Mouse (Mus musculus): ENCODE measurements around the gene Ccne1. TPM values are rescaled to one million over a fixed set of nuclear protein-coding genes. Genes with fewer than 3 reads are reported as not detected.
A peak's percentile ranks its signal among the peaks of the same experiment; 100 is the strongest.

The Ccne1 gene
- polyA plus RNA-seq, 1 experiment from 2014 or later = 20.2 TPM

DNA sequence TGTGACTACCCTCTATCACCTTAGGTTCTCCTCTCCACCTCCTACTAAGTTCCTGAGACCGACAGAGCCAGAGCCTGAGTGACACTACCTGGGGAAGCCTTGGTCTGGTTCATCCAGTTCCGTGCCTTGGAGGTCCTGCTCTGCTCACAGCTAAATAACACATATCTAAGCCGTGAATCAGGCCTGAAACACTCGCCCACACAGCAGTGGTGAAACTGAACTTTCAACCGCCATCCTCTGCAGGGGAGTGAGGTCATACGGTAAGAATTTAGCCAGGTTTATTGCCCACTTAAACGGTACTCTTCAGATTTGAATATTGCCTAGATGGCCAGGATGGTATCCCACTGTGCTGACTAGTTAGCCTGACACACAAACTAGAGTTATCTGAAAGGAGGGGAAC lies 30.1 kb downstream of the Ccne1 start:
- no peak for TF ChIP-seq CTCF (IDR thresholded peaks at IDR 0.05; ENCODE audit: low read depth)
- Histone ChIP-seq H3K9ac (ENCODE audit: low read depth, low read length) (no peak overlapping the region), H3K4me3 (replicated peaks; ENCODE audit: low read depth, low read length) (no peak overlapping the region), H3K9me3 (replicated peaks; ENCODE audit: low read length) (no peaks in the 10 kb centered on the region), H3K4me1 (replicated peaks; ENCODE audit: insufficient read depth, low read length) (no peaks in the 10 kb centered on the region; the same call in 1 of the 2 replicates), H3K4me2 (ENCODE audit: low read length) (no peak overlapping the region), H3K36me3 (ENCODE audit: insufficient read depth, low read length) (no peaks in the 10 kb centered on the region), H3K27me3 (ENCODE audit: insufficient read depth, low read length) (no peaks in the 10 kb centered on the region), H3K27ac (no peak overlapping the region)
- no peak for ATAC-seq (replicated peaks; ENCODE audit: low FRiP score, low read depth)
- 38% methylated on average over 7 of the region's 7 CpGs for WGBS
- DNase-seq (ENCODE audit: low spot score) = no peak

DNA sequence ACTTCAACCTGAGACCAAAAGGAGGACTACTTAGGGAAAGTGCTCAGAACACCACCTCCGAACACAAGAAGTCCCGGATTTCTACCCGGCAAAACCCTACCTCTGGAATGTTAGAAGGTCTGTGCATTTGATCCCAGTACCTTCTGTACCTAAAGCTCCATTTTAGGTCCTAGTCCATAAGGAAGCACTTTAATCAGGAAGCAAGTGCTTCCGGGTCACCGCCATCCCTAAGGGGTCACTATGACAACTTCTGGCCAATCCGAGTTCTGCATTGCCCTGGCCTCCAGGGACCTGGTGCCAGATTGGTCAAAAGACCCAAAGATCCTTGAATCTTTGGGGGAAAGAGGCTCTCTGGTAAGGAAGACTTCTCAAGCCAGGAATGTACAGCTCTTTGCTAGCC lies 31.8 kb downstream of the Ccne1 start:
- no peak overlapping the region for H3K27ac ChIP-seq
- H3K27me3 ChIP-seq (ENCODE audit: insufficient read depth, low read length) = no peaks in the 10 kb centered on the region
- H3K36me3 ChIP-seq (ENCODE audit: insufficient read depth, low read length) = no peaks in the 10 kb centered on the region
- no peaks in the 10 kb centered on the region; the same call in 1 of the 2 replicates for H3K4me1 ChIP-seq (replicated peaks; ENCODE audit: insufficient read depth, low read length)
- H3K4me2 ChIP-seq (ENCODE audit: low read length) = no peak overlapping the region
- no peak for ATAC-seq (replicated peaks; ENCODE audit: low FRiP score, low read depth)
- no peak overlapping the region for H3K9ac ChIP-seq (ENCODE audit: low read depth, low read length)
- TF ChIP-seq CTCF (IDR thresholded peaks at IDR 0.05; ENCODE audit: low read depth) = no peak
- no peak for DNase-seq (ENCODE audit: low spot score)
- no peak overlapping the region for H3K4me3 ChIP-seq (replicated peaks; ENCODE audit: low read depth, low read length)
- H3K9me3 ChIP-seq (replicated peaks; ENCODE audit: low read length) = no peaks in the 10 kb centered on the region
- WGBS = 70% methylated on average over 6 of the region's 6 CpGs

DNA sequence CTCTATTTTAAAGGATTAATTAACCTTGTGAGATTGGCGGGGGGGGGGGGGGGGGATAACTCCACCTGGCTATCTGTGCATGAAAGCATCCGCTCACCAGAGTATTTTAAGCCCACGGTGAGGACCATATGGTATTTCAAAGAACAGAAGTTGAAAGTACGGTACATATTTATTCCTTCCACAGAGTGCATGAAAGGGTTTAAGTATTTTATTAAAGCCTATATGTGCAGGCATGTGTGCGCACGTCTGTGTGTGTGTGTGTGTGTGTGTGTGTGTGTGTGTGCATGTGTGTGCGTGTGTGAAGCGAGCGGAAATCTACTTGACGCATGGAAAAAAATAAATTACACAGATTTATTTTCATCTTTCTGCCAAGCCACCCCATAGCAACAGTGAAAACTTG lies 32.4 kb downstream of the Ccne1 start:
- no peaks in the 10 kb centered on the region; the same call in 1 of the 2 replicates for H3K4me1 ChIP-seq (replicated peaks; ENCODE audit: insufficient read depth, low read length)
- TF ChIP-seq CTCF (IDR thresholded peaks at IDR 0.05; ENCODE audit: low read depth) = no peak
- no peaks in the 10 kb centered on the region for H3K27me3 ChIP-seq (ENCODE audit: insufficient read depth, low read length)
- 59% methylated on average over 10 of the region's 10 CpGs for WGBS
- no peak overlapping the region for H3K4me3 ChIP-seq (replicated peaks; ENCODE audit: low read depth, low read length)
- H3K4me2 ChIP-seq (ENCODE audit: low read length) = peak overlapping the region; percentile 21
- H3K27ac ChIP-seq = no peak overlapping the region
- no peaks in the 10 kb centered on the region for H3K9me3 ChIP-seq (replicated peaks; ENCODE audit: low read length)
- ATAC-seq (replicated peaks; ENCODE audit: low FRiP score, low read depth) (no peak), DNase-seq (ENCODE audit: low spot score) (no peak)
- H3K9ac ChIP-seq (ENCODE audit: low read depth, low read length) = no peak overlapping the region
- H3K36me3 ChIP-seq (ENCODE audit: insufficient read depth, low read length) = no peaks in the 10 kb centered on the region

DNA sequence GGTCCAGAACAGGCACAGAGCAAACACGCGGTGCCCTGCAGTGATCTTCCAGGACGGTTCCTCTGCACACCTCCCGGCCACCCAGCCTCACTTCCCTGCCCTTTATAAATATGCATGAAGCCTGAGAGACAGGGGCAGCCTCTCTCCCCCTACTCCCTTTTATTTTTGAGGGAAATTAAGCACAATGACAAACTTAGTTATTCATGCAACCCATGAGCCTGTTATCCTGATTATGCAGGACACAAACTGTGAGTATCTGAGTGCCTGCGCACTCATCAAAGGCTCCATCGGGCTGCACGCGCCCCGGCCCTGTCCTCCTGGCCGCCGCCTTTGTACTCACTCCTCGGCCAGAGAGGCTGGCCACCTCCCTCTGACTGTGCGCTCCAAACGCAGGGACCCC lies 32.8 kb downstream of the Ccne1 start:
- H3K27ac ChIP-seq = no peak overlapping the region
- DNase-seq (ENCODE audit: low spot score) (no peak), ATAC-seq (replicated peaks; ENCODE audit: low FRiP score, low read depth) (no peak)
- H3K4me3 ChIP-seq (replicated peaks; ENCODE audit: low read depth, low read length) = no peak overlapping the region
- H3K9ac ChIP-seq (ENCODE audit: low read depth, low read length) = no peak overlapping the region
- no peaks in the 10 kb centered on the region; the same call in 1 of the 2 replicates for H3K4me1 ChIP-seq (replicated peaks; ENCODE audit: insufficient read depth, low read length)
- H3K36me3 ChIP-seq (ENCODE audit: insufficient read depth, low read length) = no peaks in the 10 kb centered on the region
- 6% methylated on average over 14 of the region's 14 CpGs for WGBS
- no peaks in the 10 kb centered on the region for H3K27me3 ChIP-seq (ENCODE audit: insufficient read depth, low read length)
- H3K9me3 ChIP-seq (replicated peaks; ENCODE audit: low read length) = no peaks in the 10 kb centered on the region
- TF ChIP-seq CTCF (IDR thresholded peaks at IDR 0.05; ENCODE audit: low read depth) = no peak
- peak overlapping the region; percentile 21 for H3K4me2 ChIP-seq (ENCODE audit: low read length)

DNA sequence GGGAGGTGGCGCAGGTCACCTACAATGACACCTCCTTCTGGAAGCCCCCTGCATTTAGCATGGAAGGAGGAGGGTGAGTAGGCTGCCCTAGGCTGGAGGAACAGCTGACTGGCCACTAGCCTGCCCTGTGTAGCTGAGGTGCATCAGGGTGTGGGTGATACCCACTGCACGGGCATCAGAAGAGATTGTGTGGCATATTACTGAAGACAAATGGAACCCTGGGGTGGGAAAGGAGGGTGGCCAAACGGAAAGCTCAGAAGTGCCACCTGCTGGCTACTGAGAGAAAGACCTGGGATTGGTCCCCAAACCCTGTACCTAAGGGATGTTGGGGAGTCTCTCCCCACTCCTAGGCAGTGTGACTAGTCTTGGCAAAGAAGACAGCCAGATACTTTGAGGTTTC lies 33.6 kb downstream of the Ccne1 start:
- ATAC-seq (replicated peaks; ENCODE audit: low FRiP score, low read depth) (no peak), DNase-seq (ENCODE audit: low spot score) (peak; percentile 76)
- H3K4me2 ChIP-seq (ENCODE audit: low read length) = no peak overlapping the region
- 25% methylated on average over 3 of the region's 3 CpGs for WGBS
- peak; percentile 72 for TF ChIP-seq CTCF (IDR thresholded peaks at IDR 0.05; ENCODE audit: low read depth)
- no peaks in the 10 kb centered on the region for H3K9me3 ChIP-seq (replicated peaks; ENCODE audit: low read length)
- no peak overlapping the region for H3K4me3 ChIP-seq (replicated peaks; ENCODE audit: low read depth, low read length)
- no peaks in the 10 kb centered on the region; the same call in 1 of the 2 replicates for H3K4me1 ChIP-seq (replicated peaks; ENCODE audit: insufficient read depth, low read length)
- no peak overlapping the region for H3K27ac ChIP-seq
- no peak overlapping the region for H3K9ac ChIP-seq (ENCODE audit: low read depth, low read length)
- no peaks in the 10 kb centered on the region for H3K27me3 ChIP-seq (ENCODE audit: insufficient read depth, low read length)
- no peaks in the 10 kb centered on the region for H3K36me3 ChIP-seq (ENCODE audit: insufficient read depth, low read length)

DNA sequence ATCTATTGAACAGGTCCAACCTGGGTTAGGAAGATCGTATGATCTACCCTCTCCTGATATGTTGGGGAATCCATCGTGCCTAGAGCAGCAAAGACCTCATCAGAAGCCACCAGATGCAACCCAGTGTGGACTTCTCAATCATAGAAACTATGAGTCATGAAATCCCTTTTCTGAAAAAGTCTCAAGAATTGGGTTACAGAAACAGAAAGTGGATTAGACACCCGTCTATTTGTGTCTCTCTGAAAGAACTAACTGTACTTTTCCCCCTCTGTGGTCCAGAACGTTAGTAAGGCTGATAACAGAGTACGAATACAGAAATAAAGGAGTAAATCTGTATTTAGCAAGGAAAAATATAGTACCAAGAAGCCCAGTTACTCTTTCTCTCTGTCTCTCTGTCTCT lies 36.3 kb downstream of the Ccne1 start:
- no peak for TF ChIP-seq CTCF (IDR thresholded peaks at IDR 0.05; ENCODE audit: low read depth)
- Histone ChIP-seq H3K4me2 (ENCODE audit: low read length) (no peak overlapping the region), H3K9ac (ENCODE audit: low read depth, low read length) (no peak overlapping the region), H3K9me3 (replicated peaks; ENCODE audit: low read length) (no peaks in the 10 kb centered on the region), H3K4me1 (replicated peaks; ENCODE audit: insufficient read depth, low read length) (no peaks in the 10 kb centered on the region; the same call in 1 of the 2 replicates), H3K36me3 (ENCODE audit: insufficient read depth, low read length) (no peaks in the 10 kb centered on the region), H3K27me3 (ENCODE audit: insufficient read depth, low read length) (no peaks in the 10 kb centered on the region), H3K27ac (no peak overlapping the region), H3K4me3 (replicated peaks; ENCODE audit: low read depth, low read length) (no peak overlapping the region)
- WGBS = 84% methylated on average over 5 of the region's 5 CpGs
- DNase-seq (ENCODE audit: low spot score) (no peak), ATAC-seq (replicated peaks; ENCODE audit: low FRiP score, low read depth) (no peak)

DNA sequence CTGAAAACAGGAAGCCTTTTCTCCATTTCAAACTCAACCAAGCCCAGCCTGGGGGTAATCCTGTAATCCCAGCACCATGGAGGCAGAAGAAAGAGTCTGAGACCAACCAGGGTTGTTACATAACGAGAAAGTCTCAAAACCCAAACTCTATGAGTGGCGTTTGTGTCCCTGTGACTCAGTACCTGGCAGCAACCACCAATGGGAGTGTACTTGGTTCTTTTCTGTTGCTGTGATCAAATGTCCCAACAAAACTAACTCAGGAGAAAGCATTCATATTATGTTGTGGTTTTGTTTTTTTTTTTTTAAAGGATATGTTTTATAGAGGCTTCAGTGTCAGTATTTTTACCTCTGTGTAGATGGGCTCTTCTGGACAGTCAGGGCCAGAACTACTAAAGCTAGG lies 36.7 kb downstream of the Ccne1 start:
- Histone ChIP-seq H3K4me2 (ENCODE audit: low read length) (no peak overlapping the region), H3K9ac (ENCODE audit: low read depth, low read length) (no peak overlapping the region), H3K27me3 (ENCODE audit: insufficient read depth, low read length) (no peaks in the 10 kb centered on the region), H3K4me1 (replicated peaks; ENCODE audit: insufficient read depth, low read length) (no peaks in the 10 kb centered on the region; the same call in 1 of the 2 replicates), H3K36me3 (ENCODE audit: insufficient read depth, low read length) (no peaks in the 10 kb centered on the region), H3K4me3 (replicated peaks; ENCODE audit: low read depth, low read length) (no peak overlapping the region), H3K27ac (no peak overlapping the region), H3K9me3 (replicated peaks; ENCODE audit: low read length) (no peaks in the 10 kb centered on the region)
- DNase-seq (ENCODE audit: low spot score) (no peak), ATAC-seq (replicated peaks; ENCODE audit: low FRiP score, low read depth) (no peak)
- no peak for TF ChIP-seq CTCF (IDR thresholded peaks at IDR 0.05; ENCODE audit: low read depth)
- 59% methylated on average over 2 of the region's 2 CpGs for WGBS

Data from kidney, postnatal 0 days (tissue).